Mouse (Mus musculus) heart, embryonic 12.5 days (tissue): ENCODE data around the gene Jmjd1c. TPM values are rescaled to one million over a fixed set of nuclear protein-coding genes. Genes with fewer than 3 reads are reported as not detected.
A peak's percentile ranks its signal among the peaks of the same experiment; 100 is the strongest.
"Not testable (repeated sequence)": the region's sequence is repeated elsewhere in the genome, so short reads cannot be mapped to it uniquely, and the experiment has no call there.

Experiments
- ATAC-seq: fragments of 200-750 bp; cut with Nextera tagmentation; 2 replicates; pipeline ENCODE4 v1.8.0; 2017; ENCODE audit warnings: moderate TSS enrichment, moderate library complexity; ENCODE audit not compliant: insufficient number of reproducible peaks, low FRiP score
- H3K27ac ChIP-seq: fragments of 300-500 bp; sonication (generic); 2 replicates; pipeline ENCODE4 v1.5.1; 2016; ENCODE audit warnings: mild to moderate bottlenecking, moderate library complexity; ENCODE audit not compliant: poor library complexity, severe bottlenecking
- H3K27me3 ChIP-seq: fragments of 300-500 bp; sonication (generic); replicated peaks from 2 replicates; pipeline ENCODE4 v1.6.1; 2016; ENCODE audit warnings: mild to moderate bottlenecking, moderate library complexity
- H3K36me3 ChIP-seq: fragments of 300-500 bp; sonication (generic); 2 replicates; pipeline ENCODE4 v1.6.1; 2016; ENCODE audit warnings: mild to moderate bottlenecking, moderate library complexity
- H3K4me1 ChIP-seq: fragments of 300-500 bp; sonication (generic); replicated peaks from 2 replicates; pipeline ENCODE4 v1.6.1; 2016; ENCODE audit warnings: mild to moderate bottlenecking
- H3K4me2 ChIP-seq: fragments of 300-500 bp; sonication (generic); 2 replicates; pipeline ENCODE4 v1.6.1; 2016; ENCODE audit warnings: mild to moderate bottlenecking, moderate library complexity
- H3K4me3 ChIP-seq: fragments of 300-500 bp; sonication (generic); 2 replicates; pipeline ENCODE4 v1.5.1; 2016; ENCODE audit warnings: mild to moderate bottlenecking
- H3K9ac ChIP-seq: fragments of 300-500 bp; sonication (generic); 2 replicates; pipeline ENCODE4 v1.6.1; 2016; ENCODE audit warnings: mild to moderate bottlenecking, moderate library complexity
- H3K9me3 ChIP-seq: fragments of 300-500 bp; sonication (generic); replicated peaks from 2 replicates; pipeline ENCODE4 v1.6.1; 2016; ENCODE audit warnings: mild to moderate bottlenecking, moderate library complexity
- WGBS: fragments of 180-500 bp; shearing (Covaris S2); methylation state at CpG from one replicate; pipeline ENCODE4 v1.1.7; 2016; 5-methylcytosine and 5-hydroxymethylcytosine counted together
- polyA plus RNA-seq: library from polyadenylated mRNA; unstranded; fragments of >200 nt; fragmentation: Nextera tagmentation; extraction: Ambion mirVana; gene quantifications from 2 replicates; pipeline ENCODE4 v1.2.1, GENCODE M21; 2016

Jmjd1c gene
- polyA plus RNA-seq, 1 experiment from 2014 or later = 37.9 TPM

DNA sequence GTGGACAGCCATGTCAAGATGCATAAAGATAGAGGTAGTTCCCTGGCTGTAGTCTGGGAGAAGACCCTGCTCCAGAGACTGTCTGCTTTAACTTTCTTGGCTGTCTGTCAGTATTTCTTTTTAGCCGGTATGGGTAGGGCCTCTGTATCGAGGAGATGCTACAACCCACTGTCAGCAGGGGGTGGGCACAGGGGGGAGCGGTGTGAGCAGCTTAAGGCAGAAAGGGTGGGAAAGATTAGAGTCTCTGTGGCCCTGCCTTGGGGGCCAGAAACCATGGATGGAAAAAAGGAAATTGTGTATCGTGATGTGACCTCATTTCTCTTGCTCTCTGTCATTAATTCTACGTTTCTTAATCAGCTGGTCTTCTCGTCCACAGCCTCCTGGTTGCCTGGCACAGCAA, 10.5 kb downstream of the Jmjd1c start:
- ATAC-seq = no peak
- Histone ChIP-seq H3K4me2 (no peak overlapping the region), H3K4me1 (peaks cover 90% of the 10 kb centered on the region), H3K9me3 (no peaks in the 10 kb centered on the region), H3K9ac (no peak overlapping the region), H3K4me3 (no peak overlapping the region), H3K27me3 (no peaks in the 10 kb centered on the region), H3K27ac (no peak overlapping the region), H3K36me3 (0 out of 2 replicates have a peak, but pooled peaks cover 3% of the 10 kb centered on the region)
- WGBS = 46% methylated on average over 6 of the region's 6 CpGs

DNA sequence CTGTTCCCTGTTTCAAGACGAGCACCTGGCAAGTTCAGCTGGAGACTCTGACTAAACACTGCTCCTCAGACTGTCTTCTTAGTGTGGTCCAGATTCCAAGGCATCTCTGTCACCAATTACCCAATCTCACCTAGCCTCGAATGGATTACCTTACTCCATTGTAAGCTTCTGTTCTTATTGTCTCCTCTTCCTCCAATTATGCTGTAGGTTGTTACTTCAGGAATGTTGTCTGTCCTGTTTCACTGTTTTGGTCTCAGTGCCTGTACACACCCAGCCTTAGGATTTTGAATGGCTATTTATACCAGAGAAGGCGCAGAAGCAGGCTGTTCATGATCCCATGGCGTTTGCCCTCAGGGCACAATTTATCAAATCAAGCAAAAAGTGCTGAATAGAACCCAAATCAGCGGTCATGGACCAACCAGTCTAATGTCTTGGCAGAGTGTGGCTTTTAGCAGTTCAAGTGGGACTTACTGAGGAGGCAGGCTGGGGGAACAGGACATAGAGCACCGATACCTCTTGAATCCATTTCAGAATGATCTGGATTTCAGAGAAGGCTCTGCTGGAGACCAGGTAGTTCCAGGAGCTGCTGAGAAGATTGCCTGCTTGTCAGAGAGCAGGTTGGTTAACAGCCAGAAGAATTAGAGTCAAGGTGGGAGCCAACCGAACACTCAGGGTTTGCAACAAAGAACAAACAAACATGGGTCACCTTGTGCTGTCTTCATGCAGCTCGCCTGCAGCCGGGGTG, 11.3 kb downstream of the Jmjd1c start:
- Histone ChIP-seq H3K9ac (no peak overlapping the region), H3K27me3 (no peaks in the 10 kb centered on the region), H3K9me3 (no peaks in the 10 kb centered on the region), H3K27ac (no peak overlapping the region), H3K36me3 (0 out of 2 replicates have a peak, but pooled peaks cover 3% of the 10 kb centered on the region), H3K4me2 (no peak overlapping the region), H3K4me3 (no peak overlapping the region), H3K4me1 (peaks cover 91% of the 10 kb centered on the region)
- WGBS = 72% methylated on average over 9 of the region's 9 CpGs
- no peak for ATAC-seq

GRCm38 (mm10) chr10:67108096-67108495, 12.2 kb downstream of the Jmjd1c start:
- no peaks in the 10 kb centered on the region for H3K9me3 ChIP-seq
- H3K4me2 ChIP-seq = no peak overlapping the region
- H3K27me3 ChIP-seq = no peaks in the 10 kb centered on the region
- no peak overlapping the region for H3K9ac ChIP-seq
- ATAC-seq = no peak
- H3K36me3 ChIP-seq = 0 out of 2 replicates have a peak, but pooled peaks cover 3% of the 10 kb centered on the region
- peaks cover 87% of the 10 kb centered on the region for H3K4me1 ChIP-seq
- H3K4me3 ChIP-seq = no peak overlapping the region
- 60% methylated on average over 9 of the region's 9 CpGs for WGBS
- no peak overlapping the region for H3K27ac ChIP-seq

- no peak overlapping the region for H3K9ac ChIP-seq
- no peaks in the 10 kb centered on the region for H3K27me3 ChIP-seq
- 83% methylated on average over 5 of the region's 5 CpGs for WGBS
- peaks cover 76% of the 10 kb centered on the region for H3K4me1 ChIP-seq
- ATAC-seq = no peak
- 0 out of 2 replicates have a peak, but pooled peaks cover 3% of the 10 kb centered on the region for H3K36me3 ChIP-seq
- no peak overlapping the region for H3K4me3 ChIP-seq
- no peak overlapping the region for H3K4me2 ChIP-seq
- 0 out of 2 replicates have a peak, but pooled peaks cover 2% of the 10 kb centered on the region for H3K9me3 ChIP-seq
- H3K27ac ChIP-seq = no peak overlapping the region
Observed at GRCm38 (mm10) chr10:67109635-67110034, 13.7 kb downstream of the Jmjd1c start.

- H3K4me2 ChIP-seq = no peak overlapping the region
- 0 out of 2 replicates have a peak, but pooled peaks cover 2% of the 10 kb centered on the region for H3K9me3 ChIP-seq
- no peak overlapping the region for H3K4me3 ChIP-seq
- WGBS = 72% methylated on average over 14 of the region's 14 CpGs
- H3K36me3 ChIP-seq = 0 out of 2 replicates have a peak, but pooled peaks cover 3% of the 10 kb centered on the region
- peaks cover 76% of the 10 kb centered on the region for H3K4me1 ChIP-seq
- H3K27me3 ChIP-seq = no peaks in the 10 kb centered on the region
- no peak overlapping the region for H3K27ac ChIP-seq
- no peak overlapping the region for H3K9ac ChIP-seq
- no peak for ATAC-seq
Observed at GRCm38 (mm10) chr10:67111044-67111798, 15.3 kb downstream of the Jmjd1c start.

GRCm38 (mm10) chr10:67111799-67112177, 15.9 kb downstream of the Jmjd1c start:
- H3K36me3 ChIP-seq = 0 out of 2 replicates have a peak, but pooled peaks cover 3% of the 10 kb centered on the region
- no peaks in the 10 kb centered on the region for H3K27me3 ChIP-seq
- ATAC-seq = no peak
- no peak overlapping the region for H3K9ac ChIP-seq
- no peak overlapping the region for H3K4me2 ChIP-seq
- H3K9me3 ChIP-seq = 0 out of 2 replicates have a peak, but pooled peaks cover 2% of the 10 kb centered on the region
- H3K27ac ChIP-seq = peak overlapping the region; percentile 0; the same call in 1 of the 2 replicates
- no peak overlapping the region for H3K4me3 ChIP-seq
- H3K4me1 ChIP-seq = peaks cover 76% of the 10 kb centered on the region
- 57% methylated on average over 5 of the region's 5 CpGs for WGBS

DNA sequence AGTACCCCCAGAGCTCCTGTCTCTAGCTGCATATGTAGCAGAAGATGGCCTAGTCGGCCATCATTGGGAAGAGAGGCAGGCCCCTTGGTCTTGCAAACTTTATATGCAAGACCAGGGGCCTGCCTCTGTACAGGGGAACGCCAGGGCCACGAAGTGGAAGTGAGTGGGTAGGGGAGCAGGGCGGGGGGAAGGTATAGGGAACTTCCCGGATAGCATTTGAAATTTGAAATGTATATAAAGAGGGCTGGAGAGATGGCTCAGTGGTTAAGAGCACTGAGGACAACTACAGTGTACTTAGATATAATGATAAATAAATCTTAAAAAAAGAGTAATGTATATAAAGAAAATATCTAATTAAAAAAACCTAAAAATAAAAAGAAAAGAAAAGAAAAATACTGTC, 17.0 kb downstream of the Jmjd1c start:
- ATAC-seq, H3K27ac ChIP-seq, H3K27me3 ChIP-seq, H3K4me2 ChIP-seq, H3K9ac ChIP-seq, H3K9me3 ChIP-seq, H3K4me3 ChIP-seq, H3K36me3 ChIP-seq: not testable (repeated sequence)
- 86% methylated on average over 5 of the region's 5 CpGs for WGBS
- H3K4me1 ChIP-seq = peaks cover 74% of the 10 kb centered on the region

- Histone ChIP-seq H3K4me3 (no peak overlapping the region), H3K36me3 (no peaks in the 10 kb centered on the region), H3K27ac (no peak overlapping the region), H3K27me3 (no peaks in the 10 kb centered on the region), H3K4me1 (peaks cover 70% of the 10 kb centered on the region), H3K4me2 (no peak overlapping the region), H3K9ac (no peak overlapping the region), H3K9me3 (0 out of 2 replicates have a peak, but pooled peaks cover 2% of the 10 kb centered on the region)
- WGBS = 91% methylated on average over 11 of the region's 11 CpGs
- no peak for ATAC-seq
Observed at GRCm38 (mm10) chr10:67113833-67114232, 17.9 kb downstream of the Jmjd1c start.

DNA sequence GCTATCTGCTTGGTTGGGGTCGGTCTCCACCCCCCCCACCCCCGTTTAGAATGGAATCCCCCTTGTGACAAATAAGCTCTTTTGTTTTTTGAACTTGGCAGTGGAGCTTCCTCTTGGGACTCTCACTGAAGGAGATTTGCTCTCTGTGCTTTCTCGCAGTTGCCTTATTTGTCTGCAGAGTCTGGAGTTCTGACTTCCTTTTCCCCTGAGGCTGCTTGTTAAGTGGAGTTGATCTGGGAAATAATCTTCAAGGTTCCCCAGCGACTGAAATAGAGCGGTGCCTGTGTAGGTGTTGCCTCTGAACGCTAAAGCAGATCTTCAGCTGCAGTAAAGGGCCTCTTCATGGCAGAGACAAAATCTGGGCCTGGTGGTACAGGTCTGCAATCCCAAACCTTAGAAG, 19.2 kb downstream of the Jmjd1c start:
- no peak for ATAC-seq
- 15% methylated on average over 6 of the region's 6 CpGs for WGBS
- Histone ChIP-seq H3K4me2 (peak overlapping the region; percentile 22; the same call in 1 of the 2 replicates), H3K36me3 (no peaks in the 10 kb centered on the region), H3K9me3 (0 out of 2 replicates have a peak, but pooled peaks cover 2% of the 10 kb centered on the region), H3K27ac (peak overlapping the region; percentile 72), H3K9ac (no peak overlapping the region), H3K27me3 (no peaks in the 10 kb centered on the region), H3K4me1 (peaks cover 76% of the 10 kb centered on the region), H3K4me3 (no peak overlapping the region)

GRCm38 (mm10) chr10:67115666-67116091, 19.8 kb downstream of the Jmjd1c start:
- no peak overlapping the region for H3K4me3 ChIP-seq
- 24% methylated on average over 5 of the region's 5 CpGs for WGBS
- no peaks in the 10 kb centered on the region for H3K27me3 ChIP-seq
- ATAC-seq = peak; percentile 76
- 0 out of 2 replicates have a peak, but pooled peaks cover 2% of the 10 kb centered on the region for H3K9me3 ChIP-seq
- peaks cover 75% of the 10 kb centered on the region for H3K4me1 ChIP-seq
- H3K4me2 ChIP-seq = peak overlapping the region; percentile 22; the same call in 1 of the 2 replicates
- peak overlapping the region; percentile 72 for H3K27ac ChIP-seq
- H3K36me3 ChIP-seq = no peaks in the 10 kb centered on the region
- H3K9ac ChIP-seq = no peak overlapping the region

- Histone ChIP-seq H3K4me2 (no peak overlapping the region), H3K9ac (no peak overlapping the region), H3K36me3 (no peaks in the 10 kb centered on the region), H3K27ac (0 out of 2 replicates have a peak overlapping the region, but pooled peaks have one; percentile 13), H3K9me3 (0 out of 2 replicates have a peak, but pooled peaks cover 2% of the 10 kb centered on the region), H3K27me3 (no peaks in the 10 kb centered on the region), H3K4me3 (no peak overlapping the region), H3K4me1 (peaks cover 69% of the 10 kb centered on the region)
- WGBS = 84% methylated on average over 8 of the region's 8 CpGs
- no peak for ATAC-seq
Observed at GRCm38 (mm10) chr10:67116251-67116650, 20.3 kb downstream of the Jmjd1c start.
